In genomic region chr2:146611886-146612521, GRCm38 (mm10) we compare ENCODE assay signal across 8 mouse cellular contexts.
DNase-seq lines count a peak whose midpoint lies in the region; ATAC-seq lines count a peak whose summit lies in the region.

No protein-coding gene starts in this region.

- H3K4me2 ChIP-seq in embryonic facial prominence, embryonic 13.5 days, result no peak overlapping the region
- no peak overlapping the region for H3K4me2 ChIP-seq in kidney, embryonic 14.5 days (replicated peaks; ENCODE audit: low read depth, low read length)
- no peak overlapping the region for H3K4me2 ChIP-seq in liver, embryonic 13.5 days
- no peak overlapping the region for H3K4me2 ChIP-seq in neural tube, embryonic 12.5 days (replicated peaks)

- peaks cover 9% of the 10 kb centered on the region for H3K4me1 ChIP-seq in embryonic facial prominence, embryonic 13.5 days
- peaks cover 4% of the 10 kb centered on the region; the same call in 1 of the 2 replicates for H3K4me1 ChIP-seq in kidney, embryonic 14.5 days (ENCODE audit: control insufficient read depth, insufficient read depth, low read length)
- peaks cover 5% of the 10 kb centered on the region for H3K4me1 ChIP-seq in liver, embryonic 13.5 days (replicated peaks)
- H3K4me1 ChIP-seq in neural tube, embryonic 12.5 days, result peaks cover 5% of the 10 kb centered on the region; the same call in 1 of the 2 replicates

- 38% methylated on average over 6 of the region's 6 CpGs for WGBS in embryonic facial prominence, embryonic 13.5 days
- 45% methylated on average over 6 of the region's 6 CpGs for WGBS in kidney, embryonic 14.5 days
- 31% methylated on average over 6 of the region's 6 CpGs for WGBS in liver, embryonic 13.5 days (ENCODE audit: insufficient replicate concordance)
- WGBS in neural tube, embryonic 12.5 days, result 42% methylated on average over 6 of the region's 6 CpGs

- DNase-seq in CD4-positive helper T cell, adult 2 months (ENCODE audit: low read depth, low spot score), result peak; percentile 54
- DNase-seq in adrenal gland, postnatal 4 days (ENCODE audit: low spot score in 2 of 2), result peak; percentile 19 to 53
- DNase-seq in heart, adult 8-10 months (ENCODE audit: low spot score), result peak; percentile 46
- DNase-seq in liver, embryonic 13.5 days, result peak; percentile 58
- peak; percentile 41 for DNase-seq in telencephalon, adult 2 months (ENCODE audit: low read depth, low spot score)

- no peaks in the 10 kb centered on the region for H3K27me3 ChIP-seq in embryonic facial prominence, embryonic 13.5 days
- H3K27me3 ChIP-seq in kidney, embryonic 14.5 days (ENCODE audit: control insufficient read depth, insufficient read depth, low read length), result no peaks in the 10 kb centered on the region
- H3K27me3 ChIP-seq in liver, embryonic 13.5 days, result no peaks in the 10 kb centered on the region
- H3K27me3 ChIP-seq in neural tube, embryonic 12.5 days (replicated peaks), result no peaks in the 10 kb centered on the region

- no peaks in the 10 kb centered on the region for H3K36me3 ChIP-seq in embryonic facial prominence, embryonic 13.5 days
- no peaks in the 10 kb centered on the region for H3K36me3 ChIP-seq in kidney, embryonic 14.5 days (ENCODE audit: control insufficient read depth, insufficient read depth, low read length)
- H3K36me3 ChIP-seq in liver, embryonic 13.5 days, result no peaks in the 10 kb centered on the region
- no peaks in the 10 kb centered on the region for H3K36me3 ChIP-seq in neural tube, embryonic 12.5 days

- H3K27ac ChIP-seq in embryonic facial prominence, embryonic 13.5 days, result no peak overlapping the region
- no peak overlapping the region for H3K27ac ChIP-seq in kidney, embryonic 14.5 days (ENCODE audit: low read depth, low read length)
- H3K27ac ChIP-seq in liver, embryonic 13.5 days, result no peak overlapping the region
- no peak overlapping the region for H3K27ac ChIP-seq in neural tube, embryonic 12.5 days

- H3K9me3 ChIP-seq in embryonic facial prominence, embryonic 13.5 days, result no peaks in the 10 kb centered on the region
- H3K9me3 ChIP-seq in kidney, embryonic 14.5 days (ENCODE audit: control insufficient read depth, low read length), result no peaks in the 10 kb centered on the region
- H3K9me3 ChIP-seq in liver, embryonic 13.5 days (replicated peaks), result no peaks in the 10 kb centered on the region
- no peaks in the 10 kb centered on the region for H3K9me3 ChIP-seq in neural tube, embryonic 12.5 days

- ATAC-seq in embryonic facial prominence, embryonic 13.5 days (ENCODE audit: insufficient number of reproducible peaks, insufficient read depth, low FRiP score, low TSS enrichment, low read depth), result 0 out of 2 replicates have a peak, but pooled peaks have one; percentile 21
- peak; percentile 65; the same call in 1 of the 2 replicates for ATAC-seq in kidney, embryonic 14.5 days (ENCODE audit: low FRiP score, low TSS enrichment)
- ATAC-seq in liver, embryonic 13.5 days (ENCODE audit: low read depth), result peak; percentile 39; the same call in 1 of the 2 replicates
- 0 out of 2 replicates have a peak, but pooled peaks have one; percentile 29 for ATAC-seq in neural tube, embryonic 12.5 days (ENCODE audit: low FRiP score, low read depth)

- no peak overlapping the region for H3K4me3 ChIP-seq in embryonic facial prominence, embryonic 13.5 days
- H3K4me3 ChIP-seq in kidney, embryonic 14.5 days (ENCODE audit: low read length), result no peak overlapping the region
- no peak overlapping the region for H3K4me3 ChIP-seq in liver, embryonic 13.5 days (replicated peaks)
- no peak overlapping the region for H3K4me3 ChIP-seq in neural tube, embryonic 12.5 days

- H3K9ac ChIP-seq in embryonic facial prominence, embryonic 13.5 days, result no peak overlapping the region
- no peak overlapping the region for H3K9ac ChIP-seq in kidney, embryonic 14.5 days (ENCODE audit: low read depth, low read length)
- H3K9ac ChIP-seq in liver, embryonic 13.5 days, result no peak overlapping the region
- no peak overlapping the region for H3K9ac ChIP-seq in neural tube, embryonic 12.5 days
